Mouse (Mus musculus) gastrocnemius, postnatal 10 days (tissue): ENCODE measurements around the gene 3110082I17Rik. TPM values are rescaled to one million over a fixed set of nuclear protein-coding genes. Genes with fewer than 3 reads are reported as not detected.

Experiments used
- DNase-seq: peaks from one replicate; pipeline ENCODE4 v3.0.0; 2021; ENCODE audit warnings: mixed read lengths
- total RNA-seq, 2 experiments: library from RNA; stranded (reverse); gene quantifications; 2 replicates each; pipeline ENCODE4 v1.2.3; 2021

Gene 3110082I17Rik
- total RNA-seq, 2 experiments from 2014 or later = 11.8 to 12.2 TPM

DNA sequence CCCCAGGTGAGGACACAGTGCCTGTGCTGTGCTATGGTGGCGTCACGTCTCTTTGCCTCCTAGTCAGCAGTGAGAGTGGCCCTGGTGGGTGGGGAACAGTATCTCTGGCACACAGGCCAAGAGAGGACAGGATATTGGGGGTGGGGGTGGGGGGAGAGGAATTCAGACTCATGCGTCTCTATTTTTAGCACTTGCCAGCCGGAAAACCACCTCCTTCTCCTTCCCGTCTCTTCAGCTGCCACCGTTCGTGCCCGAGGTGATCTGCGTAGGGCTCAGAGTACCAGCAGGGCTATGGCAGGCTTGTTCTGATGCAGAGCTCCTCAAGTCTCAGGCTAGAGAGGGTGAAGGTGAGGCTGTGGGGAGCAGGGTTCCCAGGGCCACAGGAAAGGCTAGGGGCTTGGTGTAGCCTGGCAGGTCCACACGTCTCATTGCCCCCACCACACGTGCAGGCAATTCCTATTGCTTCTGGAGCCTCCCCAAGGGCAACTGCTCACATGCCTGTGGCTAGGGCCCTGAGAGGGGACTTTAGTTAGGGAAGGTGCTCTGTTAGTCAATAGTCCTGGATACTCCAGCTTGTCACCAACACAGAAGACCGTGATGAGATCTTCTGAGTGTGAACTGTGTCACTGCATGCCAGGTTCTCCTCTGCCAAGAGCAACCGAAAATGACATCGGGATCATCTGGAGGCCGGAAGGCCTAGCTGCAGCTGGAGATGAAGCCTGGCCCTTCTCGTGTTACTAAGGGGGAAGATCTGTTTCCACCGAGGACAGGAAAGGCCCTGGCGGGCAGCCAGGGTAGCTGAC is 82.7 kb downstream of the 3110082I17Rik start, which contains the start of gene Gpr146:
Gene Gpr146 (plus strand): TSS at position 230 of the 803 bp plus-strand sequence.
- peak; percentile 77 for DNase-seq

DNA sequence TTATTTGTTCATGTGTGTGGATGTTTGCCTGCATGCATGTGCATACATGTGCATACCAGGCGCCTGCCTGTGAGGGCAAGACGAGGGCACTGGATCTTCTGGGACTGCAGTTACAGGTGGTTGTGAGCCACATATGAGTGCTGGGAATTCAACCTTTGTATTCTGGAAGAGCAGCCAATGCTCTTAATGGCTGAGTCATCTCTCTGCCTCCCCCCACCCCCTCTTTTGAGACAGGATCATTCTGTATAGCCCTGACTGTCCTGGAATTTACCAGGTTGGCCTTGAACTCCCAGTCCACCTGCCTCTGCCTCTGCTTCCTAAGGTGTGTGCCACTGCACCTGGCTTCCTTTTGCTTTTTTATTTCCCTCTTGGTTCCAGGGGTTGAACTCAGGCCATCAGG is 85.5 kb downstream of the 3110082I17Rik start:
- no peak for DNase-seq

DNA sequence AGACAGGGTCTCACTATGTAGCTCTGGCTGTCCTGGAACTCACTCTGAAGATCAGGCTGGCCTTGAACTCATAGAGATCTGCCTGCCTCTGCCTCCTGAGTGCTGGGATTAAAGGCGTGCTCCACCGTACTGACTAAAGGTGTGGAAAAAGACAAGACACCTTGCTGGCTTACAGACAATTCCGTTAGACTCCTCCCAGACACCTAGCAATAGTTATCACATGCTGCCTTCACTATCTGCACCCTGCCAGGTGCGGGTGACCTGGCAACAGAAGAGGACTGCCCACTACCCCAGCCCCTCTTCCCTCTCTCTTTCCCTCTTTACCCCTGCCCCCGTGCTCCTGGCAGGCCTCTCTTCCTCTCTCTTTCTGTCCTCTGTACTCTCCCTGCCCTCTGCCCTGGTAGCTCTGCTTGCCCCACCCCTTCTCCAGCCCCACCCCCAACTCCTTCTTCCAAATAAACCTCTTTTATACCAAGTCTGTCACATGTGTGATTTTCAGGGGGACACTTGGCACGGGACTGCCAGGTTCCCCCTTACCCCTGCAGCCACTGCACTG is 86.4 kb downstream of the 3110082I17Rik start:
- DNase-seq = no peak

DNA sequence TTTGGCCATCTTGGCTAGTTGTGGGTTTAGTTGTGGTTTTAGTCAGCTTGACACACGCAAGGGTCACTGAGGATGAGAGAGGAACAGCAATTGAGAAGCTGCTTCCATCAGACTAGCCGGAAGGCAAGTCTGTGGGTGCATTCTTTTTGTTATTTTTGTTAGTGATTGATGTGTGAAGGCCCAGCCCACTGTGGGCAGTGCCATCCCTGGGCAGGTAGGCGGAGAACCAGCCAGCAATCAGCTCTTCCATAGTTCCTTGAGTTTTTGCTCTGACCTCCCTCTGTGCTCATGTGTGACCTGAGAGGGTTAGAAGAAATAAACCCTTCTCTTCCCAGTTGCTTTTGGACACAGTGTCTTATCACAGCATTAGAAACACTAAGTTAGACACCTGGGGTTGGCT is 87.2 kb downstream of the 3110082I17Rik start:
- DNase-seq = no peak

DNA sequence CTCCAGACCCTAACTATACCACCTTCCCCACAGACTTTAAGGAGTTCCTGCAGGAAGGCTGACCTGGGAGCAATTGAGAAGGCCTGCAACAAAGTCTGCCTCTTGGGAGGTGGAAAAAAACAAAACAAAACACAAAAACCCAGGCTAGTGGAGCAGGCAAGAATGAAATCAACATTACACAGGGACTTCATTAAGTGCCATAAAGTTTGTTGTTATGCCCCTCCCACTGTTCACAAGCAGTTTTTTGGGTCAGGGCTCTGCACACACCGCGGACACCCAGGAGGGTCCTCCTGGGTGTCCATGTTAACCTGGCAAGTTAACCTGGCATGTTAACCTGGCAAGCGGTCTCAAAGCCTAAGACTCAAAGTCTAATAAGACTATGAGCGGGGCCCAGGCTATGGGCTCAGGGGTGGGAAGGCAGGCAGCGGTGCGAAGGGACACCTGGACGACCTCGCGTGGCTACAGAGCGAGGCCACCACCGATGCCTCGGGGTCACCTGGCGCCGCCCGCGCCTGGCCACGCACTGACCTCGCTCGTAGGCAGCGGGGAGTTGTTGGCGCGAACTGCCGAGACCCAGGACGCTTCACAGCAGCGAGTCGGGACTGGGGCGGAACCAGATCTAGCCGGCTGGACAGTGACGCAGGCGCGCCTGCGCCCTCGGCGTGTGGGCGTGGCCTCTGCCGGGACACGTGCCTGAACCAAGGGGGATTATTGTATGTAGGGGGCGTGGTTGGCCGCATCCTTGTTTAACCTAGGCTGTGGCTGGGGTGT is 88.5 kb downstream of the 3110082I17Rik start:
- DNase-seq = peak; percentile 91

DNA sequence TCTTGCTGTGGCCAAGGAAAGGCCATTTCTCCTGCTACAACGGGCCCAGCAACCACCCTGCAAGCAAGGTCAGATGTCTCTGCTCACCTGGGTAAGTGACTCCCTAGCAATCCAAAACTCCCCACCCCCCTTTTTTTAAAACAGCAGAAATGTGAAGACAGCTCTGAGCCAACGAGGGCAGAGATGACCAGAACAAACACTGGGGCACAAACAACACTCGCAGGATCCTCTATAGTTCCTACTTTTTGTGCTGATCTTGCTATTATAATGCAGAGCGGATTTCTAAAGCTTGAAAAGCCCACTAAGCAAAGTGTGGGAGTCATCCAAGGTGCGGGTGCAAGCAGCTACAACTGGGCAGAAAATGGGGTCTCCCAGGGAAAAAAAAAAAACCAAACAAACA is 89.2 kb downstream of the 3110082I17Rik start:
- no peak for DNase-seq

DNA sequence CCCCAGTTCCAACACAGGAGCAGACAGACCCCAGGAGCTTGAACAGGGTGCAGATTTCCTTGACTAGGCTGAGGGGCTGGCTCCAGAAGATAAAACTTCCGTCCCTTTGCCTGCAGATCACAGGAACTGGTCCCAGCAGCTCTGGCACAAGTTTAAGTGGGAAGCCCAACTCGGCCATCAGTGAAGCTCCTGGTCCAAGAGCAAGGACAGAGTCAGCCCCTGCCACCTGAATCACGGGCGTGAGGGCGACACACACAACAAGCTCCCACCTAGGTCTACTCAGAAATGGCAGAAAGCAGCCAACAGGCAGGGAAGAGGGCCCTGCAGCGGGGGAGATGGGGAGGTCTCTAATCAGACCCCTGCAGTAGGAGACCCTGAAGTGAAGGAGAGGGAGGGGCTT is 90.0 kb downstream of the 3110082I17Rik start:
- DNase-seq = no peak

DNA sequence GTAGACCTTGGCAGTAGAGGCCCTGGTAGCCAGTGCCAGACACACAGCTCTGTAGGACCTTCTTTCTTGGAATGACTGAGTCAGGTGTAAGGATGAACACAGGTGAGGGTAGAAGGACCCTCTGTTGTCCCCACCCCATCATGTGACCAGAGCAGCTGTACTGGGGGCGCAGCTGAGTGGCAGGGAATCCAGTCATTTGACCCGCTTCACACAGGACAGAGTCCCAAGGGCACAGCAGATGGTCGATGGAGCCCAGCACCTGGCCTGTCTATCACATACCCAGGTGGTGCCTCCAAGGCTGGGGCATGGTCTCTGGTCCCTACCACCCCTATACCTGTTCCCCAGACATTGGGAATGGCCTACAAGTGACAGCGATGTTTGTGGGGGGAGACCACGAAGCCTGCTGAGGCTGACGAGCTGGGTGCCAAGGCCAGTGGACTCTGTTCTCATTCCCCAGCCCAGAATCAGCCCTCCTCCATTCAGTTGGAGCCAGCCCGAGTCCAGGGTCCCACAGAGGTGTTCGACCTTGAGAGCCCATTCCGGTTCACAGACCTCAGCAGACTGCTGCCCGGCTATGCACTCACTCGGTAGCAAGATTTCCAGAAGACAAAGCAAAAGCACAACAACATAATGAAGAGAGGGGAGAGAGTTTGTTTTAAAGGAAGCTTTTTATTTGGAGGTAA is 91.5 kb downstream of the 3110082I17Rik start:
- DNase-seq = no peak

DNA sequence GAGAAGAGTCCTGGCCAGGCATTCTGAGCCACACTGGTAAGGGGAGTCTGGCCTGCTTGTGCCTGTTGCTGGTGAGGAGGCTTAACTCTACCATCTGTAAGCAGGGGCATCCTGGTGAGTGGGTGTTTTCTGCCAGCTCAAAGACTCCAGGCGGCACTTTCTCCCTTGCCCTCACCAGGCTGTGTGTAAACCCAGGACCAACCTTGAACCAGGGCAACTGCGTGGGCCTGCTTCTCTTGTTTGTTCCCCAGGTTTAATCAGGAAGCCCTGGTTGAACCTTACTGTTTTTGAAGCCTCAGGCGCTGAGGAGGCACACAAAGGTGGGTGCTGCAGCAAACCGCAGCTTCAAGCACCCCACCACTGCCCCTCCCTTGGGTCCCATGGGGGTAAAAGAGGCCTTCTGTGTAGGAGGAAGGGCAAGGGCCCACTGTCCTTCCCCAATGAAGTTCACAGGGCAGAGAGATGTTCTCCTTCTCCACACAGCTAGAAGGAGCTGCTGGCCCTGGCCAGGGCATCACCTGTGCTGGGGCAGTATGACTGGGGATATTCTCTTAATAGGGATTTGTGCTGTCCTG is 92.4 kb downstream of the 3110082I17Rik start:
- no peak for DNase-seq

DNA sequence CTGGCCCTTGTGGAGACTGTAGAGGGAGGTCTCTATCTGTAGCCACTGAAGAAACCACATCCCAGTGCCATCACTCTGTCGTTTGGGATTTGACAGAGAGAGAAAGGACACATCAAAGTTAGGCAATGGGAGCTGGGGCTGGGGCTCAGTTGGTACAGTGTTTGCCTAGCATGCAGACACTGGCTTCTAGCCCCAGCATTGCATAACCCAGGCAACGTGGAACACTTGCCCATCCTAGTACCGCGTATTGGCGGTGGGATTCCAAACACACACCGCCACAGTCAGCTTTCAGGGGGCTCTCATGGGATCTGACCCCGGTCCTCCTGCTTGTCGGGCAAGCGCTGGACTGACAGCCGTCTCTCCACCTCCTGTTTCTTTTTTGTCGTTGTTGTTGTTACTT is 93.8 kb downstream of the 3110082I17Rik start:
- no peak for DNase-seq

DNA sequence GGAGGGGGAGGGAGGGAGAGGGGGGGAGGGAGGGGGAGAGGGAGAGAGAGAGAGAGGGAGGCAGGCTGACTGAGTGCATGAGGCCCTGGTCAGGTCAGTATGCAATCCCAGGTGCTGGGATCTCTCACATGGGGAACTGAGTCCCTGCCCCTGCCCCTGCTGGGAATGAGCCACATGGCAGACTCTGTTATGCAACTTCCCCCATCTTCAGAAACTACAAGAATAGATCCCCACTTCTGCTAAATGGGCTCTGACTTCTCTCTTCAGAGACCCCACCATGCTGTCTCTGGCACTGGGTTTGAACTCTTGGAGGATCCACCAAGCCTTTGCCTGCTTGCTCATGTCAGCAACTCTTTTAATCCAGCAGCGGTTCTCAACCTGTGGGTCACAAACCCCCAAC is 94.5 kb downstream of the 3110082I17Rik start:
- no peak for DNase-seq

DNA sequence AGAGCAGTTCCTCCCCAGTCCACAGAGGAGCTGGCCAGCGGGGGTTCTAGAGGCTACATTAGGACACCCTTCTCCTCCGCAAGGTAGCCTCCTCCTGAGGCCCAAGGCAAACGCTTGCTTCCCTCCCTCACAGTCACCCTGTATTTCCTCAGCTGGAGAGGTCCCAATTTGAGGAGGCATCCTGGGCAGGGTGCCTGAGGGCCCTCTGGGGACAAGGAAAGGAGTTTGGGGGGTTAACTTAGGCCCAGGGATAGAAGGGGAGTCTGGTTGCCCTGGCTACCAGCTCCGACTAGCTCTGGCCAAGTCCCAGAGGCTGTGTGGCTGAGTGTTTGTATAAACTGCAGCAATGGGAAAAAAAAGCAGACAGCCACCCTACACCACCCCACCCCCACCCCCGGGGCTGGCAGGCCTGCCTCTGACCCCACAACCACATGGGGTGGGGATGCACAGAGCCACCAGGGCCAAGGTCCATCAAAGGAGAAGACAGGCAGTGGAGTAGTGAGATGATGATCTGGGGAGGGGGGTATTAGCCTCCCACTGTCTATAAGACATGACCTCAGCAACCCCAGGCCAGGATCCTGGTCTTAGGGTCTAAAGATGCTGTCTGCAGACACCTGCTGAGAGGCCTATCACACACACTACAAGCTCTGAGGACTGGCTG is 95.3 kb downstream of the 3110082I17Rik start:
- DNase-seq = no peak

DNA sequence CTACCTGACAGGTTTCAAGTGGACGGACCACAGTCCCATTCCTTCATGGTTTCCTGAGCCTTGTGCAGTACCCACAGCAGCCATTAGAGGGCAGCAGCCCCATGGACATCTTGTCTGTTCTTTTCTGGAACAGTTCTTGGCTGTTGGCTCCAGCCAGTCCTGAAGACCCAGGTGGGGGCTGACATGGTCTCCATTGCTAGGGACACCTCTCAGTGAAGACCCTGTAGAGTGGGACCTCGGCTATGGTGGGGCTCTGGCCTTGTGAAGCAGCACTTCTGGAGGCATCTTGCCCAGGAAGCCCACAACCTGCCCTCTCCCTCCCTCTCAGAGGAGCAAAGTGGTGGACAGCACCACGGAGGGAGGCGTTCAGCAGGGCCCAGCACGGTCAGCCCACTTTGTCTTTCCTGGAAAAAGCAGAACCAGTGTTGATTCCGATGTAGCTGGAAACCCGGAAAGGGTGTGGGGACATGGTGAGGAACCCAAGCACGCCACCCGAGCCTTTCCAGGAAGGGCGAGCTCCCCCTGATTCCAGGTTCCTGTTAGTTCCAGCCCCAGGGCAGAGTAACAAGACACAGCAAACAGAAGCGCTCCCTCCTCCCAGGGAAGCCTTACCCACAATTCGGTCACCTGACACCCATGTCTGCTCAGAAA is 95.9 kb downstream of the 3110082I17Rik start:
- DNase-seq = peak; percentile 93

DNA sequence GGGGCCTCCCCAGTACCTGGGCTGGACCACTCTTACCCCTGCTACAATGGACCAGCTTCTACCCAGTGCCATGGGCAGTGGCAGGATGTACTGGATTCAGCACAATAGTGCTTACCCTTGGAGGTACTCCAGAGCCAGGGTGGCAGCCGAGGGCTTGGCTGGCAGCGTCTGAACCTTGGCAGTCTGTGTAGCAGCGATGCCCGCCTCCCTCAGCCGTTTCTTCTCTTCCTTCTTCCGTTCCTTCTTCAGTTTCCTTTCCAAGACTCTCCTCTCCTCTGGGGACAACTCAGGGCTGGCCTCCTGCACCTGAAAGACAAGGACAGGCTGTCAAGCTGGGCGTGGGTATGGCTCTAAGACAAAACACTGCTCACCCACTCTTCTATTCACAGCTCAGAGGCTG is 96.5 kb downstream of the 3110082I17Rik start:
- DNase-seq = no peak

DNA sequence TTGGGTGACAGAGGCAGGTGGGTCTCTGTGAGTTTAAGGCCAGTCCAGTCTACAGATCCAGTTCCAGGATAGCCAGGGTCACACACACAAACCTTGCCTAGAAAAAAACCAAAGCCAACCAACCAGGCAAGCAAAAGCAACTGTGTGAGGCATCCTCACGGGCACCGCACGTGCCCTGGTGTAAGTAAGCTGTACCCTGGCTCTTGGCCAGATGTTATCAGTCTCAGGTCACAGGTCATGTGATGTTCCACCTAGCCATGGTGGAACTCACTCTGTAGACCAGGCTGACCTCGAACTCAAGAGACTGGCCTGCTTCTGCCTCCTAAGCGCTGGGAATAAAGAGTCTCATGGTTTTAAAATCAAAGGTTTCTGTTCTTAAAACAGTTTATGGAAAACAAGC is 101.1 kb downstream of the 3110082I17Rik start:
- DNase-seq = no peak

DNA sequence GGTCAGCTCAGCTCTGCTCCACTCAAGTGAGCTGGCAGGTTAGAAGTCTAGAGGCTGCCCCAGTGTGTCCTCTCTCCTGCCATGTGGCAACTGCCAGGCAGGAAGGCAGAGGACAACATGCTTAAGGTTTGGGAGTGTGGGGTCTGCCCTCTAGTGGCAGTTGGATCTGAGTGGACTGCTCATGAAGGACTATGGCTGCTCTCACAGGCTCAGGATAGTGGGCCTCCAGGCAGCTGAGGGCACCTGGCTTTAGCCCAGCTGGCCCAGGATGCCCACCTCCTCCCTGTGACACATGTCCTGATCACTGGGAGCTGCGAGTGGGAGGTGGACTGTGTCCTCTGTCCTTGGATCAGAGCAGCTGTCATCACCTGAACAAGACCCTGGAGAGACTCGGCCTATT is 101.7 kb downstream of the 3110082I17Rik start:
- DNase-seq = peak; percentile 38

DNA sequence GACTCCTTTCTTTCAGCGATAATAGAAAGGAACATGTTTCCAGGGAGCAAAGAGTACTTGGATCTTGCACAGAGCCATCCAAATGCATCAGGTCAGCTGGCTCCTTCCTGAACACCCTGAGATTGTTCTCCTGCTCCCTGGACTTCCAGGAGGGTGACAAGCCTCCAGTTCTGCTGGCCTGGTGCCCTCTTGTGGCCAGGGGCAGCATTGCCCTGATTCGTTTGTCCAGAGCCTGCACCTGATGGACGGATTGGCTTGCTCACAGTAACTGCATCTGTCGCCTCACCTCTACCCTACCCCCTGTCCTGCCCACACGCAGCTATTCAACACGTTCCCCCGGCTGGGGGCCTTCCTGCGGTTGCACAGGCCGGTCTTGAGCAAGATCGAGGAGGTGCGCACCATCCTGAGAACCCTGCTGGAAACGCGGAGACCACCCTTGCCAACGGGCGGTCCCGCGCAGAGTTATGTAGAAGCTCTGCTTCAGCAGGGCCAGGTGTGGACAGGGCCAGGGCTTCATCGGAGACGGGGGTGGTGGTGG is 105.0 kb downstream of the 3110082I17Rik start:
- DNase-seq = peak; percentile 88

DNA sequence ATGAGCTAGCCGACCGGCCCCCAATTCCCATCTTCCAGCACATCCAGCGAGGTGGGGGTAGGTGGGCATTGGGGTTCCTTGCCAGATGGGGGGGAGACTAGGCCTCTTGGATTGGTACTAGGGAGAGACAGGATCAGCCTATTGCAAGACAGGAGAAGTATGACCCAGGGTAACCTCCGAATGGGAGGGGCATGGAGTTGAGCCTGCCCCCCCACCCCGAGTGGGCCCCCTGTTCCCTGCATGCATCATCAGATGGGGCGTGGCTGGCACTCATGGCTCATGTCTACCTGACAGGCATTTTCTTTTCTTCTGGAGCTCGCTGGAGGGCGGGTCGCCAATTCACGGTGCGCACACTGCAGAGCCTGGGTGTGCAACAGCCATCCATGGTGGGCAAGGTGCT is 106.4 kb downstream of the 3110082I17Rik start:
- no peak for DNase-seq

DNA sequence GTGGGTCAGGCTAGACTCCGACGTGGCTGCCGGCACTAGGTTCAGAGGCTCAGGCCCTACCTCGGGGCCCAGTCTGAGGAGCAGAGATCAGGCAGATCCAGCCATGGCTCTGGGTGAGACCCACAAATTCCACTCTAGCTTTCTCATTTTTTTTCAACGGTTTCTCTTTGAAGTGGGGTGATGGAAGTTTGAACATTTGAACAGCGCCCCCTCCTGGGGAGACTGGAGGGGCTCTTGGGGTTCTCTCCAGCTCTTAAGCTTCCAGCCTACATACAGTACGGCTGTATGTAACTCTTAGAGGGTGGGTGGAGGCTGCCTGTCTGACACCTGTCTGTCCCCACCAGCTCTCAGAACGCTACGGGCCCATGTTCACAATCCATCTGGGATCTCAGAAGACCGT is 106.8 kb downstream of the 3110082I17Rik start:
- peak; percentile 35 for DNase-seq

DNA sequence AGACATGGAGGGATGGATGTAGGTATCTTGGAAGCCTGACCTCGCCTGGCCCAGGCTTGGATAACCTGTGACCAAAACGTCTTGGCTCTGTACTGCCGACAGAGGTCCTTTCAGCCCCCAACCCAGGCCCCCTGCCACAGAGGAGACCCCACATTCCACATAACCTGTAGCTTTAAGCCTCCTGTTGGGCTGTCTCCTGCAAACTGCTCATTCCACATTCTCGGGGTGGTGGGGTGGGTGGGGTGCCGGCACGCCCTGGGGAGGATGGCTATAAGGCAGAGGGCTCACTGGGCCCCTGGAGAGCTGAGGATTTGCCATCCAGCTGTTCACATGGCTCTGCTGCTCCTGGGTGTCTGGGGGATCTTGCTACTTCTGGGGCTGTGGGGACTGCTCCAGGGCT is 108.0 kb downstream of the 3110082I17Rik start, which contains the start of gene Cyp2w1:
Gene Cyp2w1 (plus strand): TSS at position 301 of the 400 bp plus-strand sequence.
- DNase-seq = no peak

DNA sequence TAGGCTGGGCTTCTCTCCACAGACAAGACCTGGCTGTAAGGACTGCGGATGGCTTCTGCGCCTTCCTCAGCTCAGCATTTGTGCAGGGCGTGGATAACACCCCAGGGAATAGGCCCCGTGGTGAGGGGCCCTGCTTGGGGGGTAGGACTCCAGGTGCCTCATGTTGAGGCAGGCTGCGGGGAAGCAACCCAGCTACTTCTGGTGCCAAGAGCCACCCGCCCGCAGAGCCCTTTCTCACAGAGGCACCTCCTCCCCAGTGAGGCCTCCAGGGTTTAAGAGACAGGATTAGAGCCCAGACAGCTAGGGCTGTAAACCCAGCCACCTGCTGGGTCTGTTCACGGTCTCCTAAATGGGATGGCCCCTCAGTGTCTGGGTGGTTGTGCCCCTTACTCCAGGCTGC is 108.7 kb downstream of the 3110082I17Rik start:
- no peak for DNase-seq
